Mouse (Mus musculus) myocyte (in vitro differentiated cells): ENCODE results near the gene Basp1. TPM values are rescaled to one million over a fixed set of nuclear protein-coding genes. Genes with fewer than 3 reads are reported as not detected.

ENCODE experiments used
- H3K27me3 ChIP-seq: one replicate; pipeline ENCODE4 v1.6.1; 2011; ENCODE audit not compliant: control insufficient read depth, insufficient read depth, insufficient read length
- H3K36me3 ChIP-seq: one replicate; pipeline ENCODE4 v1.6.1; 2011; ENCODE audit not compliant: control insufficient read depth, insufficient read depth
- H3K4me2 ChIP-seq: one replicate; pipeline ENCODE4 v1.6.1; 2011; ENCODE audit warnings: low read depth, control low read depth
- H3K4me3 ChIP-seq: one replicate; pipeline ENCODE4 v1.5.1; 2011; ENCODE audit warnings: mild to moderate bottlenecking, control low read depth, moderate library complexity
- H3K79me2 ChIP-seq: one replicate; pipeline ENCODE4 v1.6.1; 2011; ENCODE audit not compliant: control insufficient read depth, insufficient read depth
- H3ac ChIP-seq: one replicate; pipeline ENCODE4 v1.6.1; 2011; ENCODE audit not compliant: control insufficient read depth, insufficient read length
- CEBPB ChIP-seq: IDR thresholded peaks from 2 replicates; pipeline ENCODE4 v1.6.1; 2011; ENCODE audit warnings: mild to moderate bottlenecking, moderate library complexity; ENCODE audit not compliant: poor library complexity, insufficient read depth, severe bottlenecking
- E2F4 ChIP-seq: IDR thresholded peaks from one replicate; pipeline ENCODE4 v1.6.1; 2011; ENCODE audit warnings: mild to moderate bottlenecking, control low read depth, moderate library complexity; ENCODE audit not compliant: insufficient read depth
- MAX ChIP-seq: IDR thresholded peaks from one replicate; pipeline ENCODE4 v1.6.1; 2011; ENCODE audit warnings: low read depth, mild to moderate bottlenecking, control low read depth
- MYOD1 ChIP-seq, 3 experiments: IDR thresholded peaks; one replicate each; pipeline ENCODE4 v1.6.1; 2011; ENCODE audit warnings: control low read depth in 2 of 3, low read depth in 2 of 3, mild to moderate bottlenecking in 2 of 3, moderate library complexity in 1 of 3; ENCODE audit not compliant: insufficient read length in 2 of 3, control insufficient read depth in 1 of 3
- MYOG ChIP-seq, 3 experiments: IDR thresholded peaks; one replicate each; pipeline ENCODE4 v1.6.1; 2011; ENCODE audit warnings: control low read depth in 2 of 3, low read depth in 2 of 3, mild to moderate bottlenecking in 2 of 3; ENCODE audit not compliant: insufficient read length in 2 of 3, control insufficient read depth in 1 of 3, insufficient read depth in 1 of 3
- POLR2A ChIP-seq: IDR thresholded peaks from one replicate; pipeline ENCODE4 v1.6.1; 2011; ENCODE audit warnings: low read depth, mild to moderate bottlenecking, control low read depth, moderate library complexity; ENCODE audit not compliant: insufficient read length
- POLR2AphosphoS2 ChIP-seq: IDR thresholded peaks from one replicate; pipeline ENCODE4 v1.6.1; 2011; ENCODE audit warnings: low read depth, control low read depth; ENCODE audit not compliant: insufficient read length
- REST ChIP-seq: IDR thresholded peaks from one replicate; pipeline ENCODE4 v1.6.1; 2011; ENCODE audit warnings: mild to moderate bottlenecking, control low read depth, moderate library complexity; ENCODE audit not compliant: insufficient read depth, insufficient read length
- SRF ChIP-seq: IDR thresholded peaks from one replicate; pipeline ENCODE4 v1.6.1; 2011; ENCODE audit warnings: low read depth; ENCODE audit not compliant: control insufficient read depth, insufficient read length
- TCF12 ChIP-seq: IDR thresholded peaks from one replicate; pipeline ENCODE4 v1.6.1; 2011; ENCODE audit warnings: mild to moderate bottlenecking, control low read depth; ENCODE audit not compliant: poor library complexity, insufficient read depth, severe bottlenecking
- TCF3 ChIP-seq: IDR thresholded peaks from one replicate; pipeline ENCODE4 v1.6.1; 2011; ENCODE audit warnings: low read depth, control low read depth; ENCODE audit not compliant: insufficient read length
- USF1 ChIP-seq: IDR thresholded peaks from one replicate; pipeline ENCODE4 v1.6.1; 2011; ENCODE audit warnings: low read depth, mild to moderate bottlenecking, control low read depth, moderate library complexity
- polyA plus RNA-seq: library from polyadenylated mRNA; unstranded; fragments of >200 nt; fragmentation: generic; extraction: Trizol; gene quantifications from one replicate; pipeline ENCODE4 v1.2.1, GENCODE M21; 2012; ENCODE audit warnings: missing spikeins

Gene Basp1
- polyA plus RNA-seq, 1 experiment, result 103 TPM

GRCm38 (mm10) chr15:25445361-25446154, 32.0 kb upstream of the Basp1 start:
- H3K27me3 ChIP-seq, result no peaks in the 10 kb centered on the region
- TF ChIP-seq MYOD1 (IDR thresholded peaks at IDR 0.05; ENCODE audit: control insufficient read depth in 1 of 3, insufficient read length in 2 of 3, low read depth in 2 of 3), result peak in 1 of 3 experiments; percentile 25
- peak in 1 of 3 experiments; percentile 24 for TF ChIP-seq MYOG (IDR thresholded peaks at IDR 0.05; ENCODE audit: control insufficient read depth in 1 of 3, insufficient read depth in 1 of 3, insufficient read length in 2 of 3, low read depth in 2 of 3)
- no peak for TF ChIP-seq USF1
- no peaks in the 10 kb centered on the region for H3K79me2 ChIP-seq
- no peak overlapping the region for H3K4me3 ChIP-seq
- H3K36me3 ChIP-seq, result no peaks in the 10 kb centered on the region
- no peak overlapping the region for H3K4me2 ChIP-seq
- no peak overlapping the region for H3ac ChIP-seq

DNA sequence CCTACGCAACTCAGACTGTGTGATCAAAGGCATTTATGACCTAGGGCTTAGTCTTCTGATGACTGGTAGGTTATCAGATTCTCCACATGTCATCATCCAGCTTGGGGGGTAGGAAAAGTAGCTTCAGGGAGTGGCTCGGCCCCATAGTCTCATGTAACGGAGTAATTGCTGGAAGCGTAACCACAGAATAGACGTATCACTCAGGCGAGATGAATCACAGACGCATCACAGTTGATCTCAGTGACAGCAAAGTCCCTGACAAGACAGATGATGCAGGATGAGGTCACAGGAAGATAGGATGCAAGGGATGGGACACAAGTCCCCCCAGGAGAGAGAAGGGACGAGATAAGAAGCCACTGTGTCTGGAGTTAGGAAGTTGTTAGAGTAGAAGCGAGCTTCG, 30.6 kb upstream of the Basp1 start:
- no peak overlapping the region for H3ac ChIP-seq
- TF ChIP-seq TCF12 (no peak), MYOD1 (IDR thresholded peaks at IDR 0.05; ENCODE audit: control insufficient read depth in 1 of 3, insufficient read length in 2 of 3, low read depth in 2 of 3) (no peak), POLR2AphosphoS2 (no peak), CEBPB (peak; percentile 37; the same call in 1 of the 2 replicates), MAX (peak; percentile 16)
- H3K79me2 ChIP-seq, result no peaks in the 10 kb centered on the region
- no peak overlapping the region for H3K4me3 ChIP-seq
- H3K4me2 ChIP-seq, result no peak overlapping the region
- no peaks in the 10 kb centered on the region for H3K36me3 ChIP-seq
- no peaks in the 10 kb centered on the region for H3K27me3 ChIP-seq

DNA sequence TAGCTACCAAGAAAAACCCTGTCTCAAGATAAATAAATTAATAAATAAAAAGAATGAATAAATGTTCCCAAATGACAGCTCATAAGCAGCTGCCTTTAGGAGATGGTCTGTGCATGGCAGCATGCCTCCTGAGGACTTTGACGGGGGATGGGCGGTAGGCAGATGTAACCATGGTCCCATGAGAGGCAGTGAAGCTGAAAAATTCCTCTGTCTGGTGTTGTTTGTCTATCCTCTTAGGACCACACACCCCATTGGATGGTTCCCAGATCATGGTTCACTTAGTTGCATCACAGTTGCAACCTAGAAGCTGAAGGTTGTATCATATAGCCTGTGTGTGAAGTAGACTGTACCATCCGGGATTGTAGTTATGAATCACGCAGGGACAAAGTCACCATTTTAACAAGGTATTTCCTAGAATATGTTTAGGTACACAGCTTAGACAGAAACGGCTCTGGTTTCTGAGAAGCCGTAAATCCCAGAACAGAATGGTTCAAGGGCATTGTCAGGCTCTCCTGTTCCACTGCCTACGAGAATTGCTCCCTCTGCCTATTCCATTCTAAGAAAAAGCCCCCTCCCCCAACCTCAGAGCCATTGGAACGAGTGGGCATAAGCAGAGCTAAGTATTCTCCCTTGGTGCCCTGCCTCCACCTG, 29.7 kb upstream of the Basp1 start:
- Histone ChIP-seq H3K79me2 (no peaks in the 10 kb centered on the region), H3K36me3 (no peaks in the 10 kb centered on the region), H3K27me3 (no peaks in the 10 kb centered on the region), H3K4me3 (no peak overlapping the region), H3K4me2 (peak overlapping the region; percentile 70), H3ac (no peak overlapping the region)
- TF ChIP-seq MYOD1 (IDR thresholded peaks at IDR 0.05; ENCODE audit: control insufficient read depth in 1 of 3, insufficient read length in 2 of 3, low read depth in 2 of 3) (peak in 2 of 3 experiments; percentile 58), MAX (peak; percentile 44), SRF (no peak), TCF12 (no peak), REST (no peak), TCF3 (no peak), USF1 (no peak), E2F4 (no peak), POLR2A (no peak), MYOG (IDR thresholded peaks at IDR 0.05; ENCODE audit: control insufficient read depth in 1 of 3, insufficient read depth in 1 of 3, insufficient read length in 2 of 3, low read depth in 2 of 3) (peak in 1 of 3 experiments; percentile 55), CEBPB (peak; percentile 94), POLR2AphosphoS2 (no peak)

DNA sequence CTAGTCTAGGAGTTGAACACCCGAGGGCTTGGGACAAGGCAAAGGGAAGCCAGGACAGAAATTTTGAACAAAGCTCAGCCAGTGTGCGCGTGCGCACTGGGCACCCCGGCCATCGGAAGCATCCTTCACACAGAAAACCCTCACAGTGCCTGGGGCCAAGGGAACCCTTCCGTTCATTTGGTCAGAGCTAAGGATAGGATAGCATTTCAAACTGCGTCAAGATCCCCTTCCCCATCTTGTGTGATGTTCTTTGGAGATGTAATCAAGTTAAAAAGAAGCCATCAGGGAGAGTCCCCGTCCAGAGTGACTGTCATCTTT, 28.3 kb upstream of the Basp1 start:
- H3K36me3 ChIP-seq, result no peaks in the 10 kb centered on the region
- peak overlapping the region; percentile 88 for H3K4me2 ChIP-seq
- H3K27me3 ChIP-seq, result no peaks in the 10 kb centered on the region
- H3K4me3 ChIP-seq, result peak overlapping the region; percentile 10
- no peaks in the 10 kb centered on the region for H3K79me2 ChIP-seq
- TF ChIP-seq TCF12, result no peak
- no peak for TF ChIP-seq REST
- TF ChIP-seq MYOG (IDR thresholded peaks at IDR 0.05; ENCODE audit: control insufficient read depth in 1 of 3, insufficient read depth in 1 of 3, insufficient read length in 2 of 3, low read depth in 2 of 3), result no peak
- no peak for TF ChIP-seq CEBPB
- no peak for TF ChIP-seq MAX
- no peak for TF ChIP-seq POLR2A
- TF ChIP-seq E2F4, result no peak
- H3ac ChIP-seq, result no peak overlapping the region

DNA sequence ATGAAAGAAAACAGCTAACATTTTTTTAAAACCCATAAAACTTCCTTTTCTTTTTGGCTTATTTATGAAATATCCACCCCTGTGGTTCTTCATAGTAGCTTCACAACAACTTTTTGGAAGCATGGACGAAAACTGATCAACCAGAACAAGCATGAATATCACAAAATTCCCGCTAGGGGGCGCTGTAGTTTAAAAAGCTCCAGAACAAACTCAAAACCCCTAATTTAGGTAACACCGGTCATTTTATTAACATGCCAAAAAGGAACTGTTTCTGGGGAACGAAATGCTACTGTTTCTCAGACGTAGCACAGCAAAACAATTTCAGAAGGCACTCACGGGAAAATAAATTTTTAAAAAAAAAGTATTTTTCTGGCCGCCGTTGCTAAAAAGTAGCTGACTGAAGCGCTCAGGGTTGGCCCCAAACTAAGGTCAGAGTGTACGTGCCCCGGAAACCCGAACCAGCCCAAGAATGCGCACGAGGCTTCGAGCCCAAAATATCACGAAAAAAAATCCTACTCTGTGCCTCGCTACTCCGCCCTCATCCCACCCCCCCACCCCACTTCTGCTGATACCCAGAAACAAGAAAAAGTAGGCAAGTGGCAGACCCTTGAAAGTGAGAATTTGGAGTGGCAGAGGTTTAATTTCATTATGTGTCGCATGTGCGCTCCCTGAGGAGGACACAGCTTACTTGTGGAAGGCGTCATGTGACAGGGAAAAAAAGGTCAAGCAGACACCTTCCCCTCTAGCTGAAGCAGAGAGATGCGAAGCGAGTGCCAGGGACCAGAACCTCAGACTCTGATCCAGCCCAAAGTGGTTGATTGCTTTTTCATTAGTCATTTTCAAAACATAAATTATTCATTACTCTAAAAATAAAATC, 27.7 kb upstream of the Basp1 start:
- peak overlapping the region; percentile 10 for H3K4me3 ChIP-seq
- no peak overlapping the region for H3ac ChIP-seq
- no peaks in the 10 kb centered on the region for H3K36me3 ChIP-seq
- H3K79me2 ChIP-seq, result no peaks in the 10 kb centered on the region
- no peaks in the 10 kb centered on the region for H3K27me3 ChIP-seq
- TF ChIP-seq MAX (no peak), USF1 (peak; percentile 87), TCF12 (no peak)
- H3K4me2 ChIP-seq, result peak overlapping the region; percentile 88
